In genomic region chr16:21781895-21782294, GRCm38 (mm10) we compare ENCODE assay signal across 18 mouse cellular contexts.
"Had no signal": no experiment of that assay in that cellular context is flagged by ENCODE, and none has a peak within 500 bp of the region (broad histone marks: within the 10 kb centered on the region; RNA-seq: fewer than 3 reads in every experiment).

No protein-coding gene starts in this region.

- H3K27me3 ChIP-seq: midbrain, embryonic 12.5 days; neural tube, embryonic 13.5 days; neural tube, embryonic 15.5 days had no signal

- H3K27ac ChIP-seq: midbrain, embryonic 10.5 days; midbrain, embryonic 12.5 days; neural tube, embryonic 13.5 days; neural tube, embryonic 15.5 days had no signal

- H3K4me2 ChIP-seq: lung, embryonic 14.5 days; midbrain, embryonic 12.5 days; neural tube, embryonic 13.5 days; neural tube, embryonic 15.5 days had no signal

- H3K9ac ChIP-seq: lung, embryonic 14.5 days; midbrain, embryonic 12.5 days; neural tube, embryonic 13.5 days; neural tube, embryonic 15.5 days had no signal

- H3K4me3 ChIP-seq: midbrain, embryonic 10.5 days; midbrain, embryonic 12.5 days; myocyte; neural tube, embryonic 13.5 days; neural tube, embryonic 15.5 days had no signal

- H3K9me3 ChIP-seq: midbrain, embryonic 10.5 days; midbrain, embryonic 12.5 days; neural tube, embryonic 13.5 days; neural tube, embryonic 15.5 days had no signal

- H3K4me1 ChIP-seq: midbrain, embryonic 12.5 days; neural tube, embryonic 13.5 days had no signal

- H3K36me3 ChIP-seq: midbrain, embryonic 10.5 days; midbrain, embryonic 12.5 days; neural tube, embryonic 13.5 days; neural tube, embryonic 15.5 days had no signal

- DNase-seq: lung, adult 18-20 months; lung, embryonic 14.5 days; lung, postnatal 10 days; lung, postnatal 4 days; midbrain, embryonic 14.5 days; retina, postnatal 1 day; right cerebral cortex, adult 18-20 months; right cerebral cortex, postnatal 14 days; spleen, adult 18-20 months; thymus, adult 2 months; thymus, postnatal 25 days; thymus, postnatal 4 days had no signal

- ATAC-seq: midbrain, embryonic 16.5 days had no signal
